9 mouse cellular contexts compared by ENCODE assay signal in genomic region chr16:95209011-95209466, GRCm38 (mm10). TPM values are rescaled to one million over a fixed set of nuclear protein-coding genes. Genes with fewer than 3 reads are reported as not detected.
DNase-seq lines count a peak whose midpoint lies in the region; ATAC-seq and TF ChIP-seq lines count a peak whose summit lies in the region.
"Had no signal": no experiment of that assay in that cellular context is flagged by ENCODE, and none has a peak within 500 bp of the region (broad histone marks: within the 10 kb centered on the region; RNA-seq: fewer than 3 reads in every experiment).

No protein-coding gene starts in this region.

- peak; percentile 51 for DNase-seq in hindbrain, postnatal 0 days (ENCODE audit: low spot score)
- no peak for DNase-seq in MEL (ENCODE audit: low read depth, low spot score)
- peak; percentile 36 for DNase-seq in cerebellum, adult 9-11 months
- DNase-seq in right cerebral cortex, postnatal 36 days (ENCODE audit: low spot score in 2 of 2), result no peak
- no peak for DNase-seq in urinary bladder, postnatal 10 days (ENCODE audit: low spot score)

- TF ChIP-seq EP300 in MEL (IDR thresholded peaks at IDR 0.05; ENCODE audit: low read depth in 1 of 2, low read length in 2 of 2), result no peak

- no peak overlapping the region for H3K4me2 ChIP-seq in hindbrain, postnatal 0 days (ENCODE audit: low read depth, low read length)
- H3K4me2 ChIP-seq in hindbrain, embryonic 16.5 days (ENCODE audit: low read length), result no peak overlapping the region
- H3K4me2 ChIP-seq in kidney, embryonic 14.5 days (replicated peaks; ENCODE audit: low read depth, low read length), result no peak overlapping the region
- no peak overlapping the region for H3K4me2 ChIP-seq in midbrain, embryonic 13.5 days (replicated peaks)
- H3K4me2 ChIP-seq: heart, embryonic 15.5 days had no signal

- H3K9me3 ChIP-seq in hindbrain, postnatal 0 days (ENCODE audit: low read length), result no peaks in the 10 kb centered on the region
- no peaks in the 10 kb centered on the region for H3K9me3 ChIP-seq in hindbrain, embryonic 16.5 days (ENCODE audit: control insufficient read depth, low read length)
- no peaks in the 10 kb centered on the region for H3K9me3 ChIP-seq in MEL (replicated peaks; ENCODE audit: insufficient read depth, low read length)
- no peaks in the 10 kb centered on the region for H3K9me3 ChIP-seq in kidney, embryonic 14.5 days (ENCODE audit: control insufficient read depth, low read length)
- H3K9me3 ChIP-seq in midbrain, embryonic 13.5 days, result no peaks in the 10 kb centered on the region
- H3K9me3 ChIP-seq: heart, embryonic 15.5 days had no signal

- WGBS in hindbrain, postnatal 0 days, result 38% methylated on average over 1 of the region's 1 CpGs
- 43% methylated on average over 1 of the region's 1 CpGs for WGBS in hindbrain, embryonic 16.5 days
- WGBS in kidney, embryonic 14.5 days, result 28% methylated on average over 1 of the region's 1 CpGs
- 37% methylated on average over 1 of the region's 1 CpGs for WGBS in midbrain, embryonic 13.5 days

- TF ChIP-seq RAD21 in MEL (IDR thresholded peaks at IDR 0.05; ENCODE audit: low read depth, low read length), result no peak

- H3K4me1 ChIP-seq in hindbrain, postnatal 0 days (ENCODE audit: insufficient read depth, low read length), result no peaks in the 10 kb centered on the region
- H3K4me1 ChIP-seq in hindbrain, embryonic 16.5 days (ENCODE audit: control insufficient read depth, insufficient read depth, low read depth, low read length), result no peaks in the 10 kb centered on the region; the same call in 1 of the 2 replicates
- no peaks in the 10 kb centered on the region for H3K4me1 ChIP-seq in MEL (ENCODE audit: control insufficient read depth in 1 of 2, insufficient read depth in 2 of 2, low read length in 2 of 2)
- no peaks in the 10 kb centered on the region for H3K4me1 ChIP-seq in kidney, embryonic 14.5 days (ENCODE audit: control insufficient read depth, insufficient read depth, low read length)
- H3K4me1 ChIP-seq in midbrain, embryonic 13.5 days (replicated peaks), result no peaks in the 10 kb centered on the region
- H3K4me1 ChIP-seq: heart, embryonic 15.5 days had no signal

- H3K4me3 ChIP-seq in hindbrain, postnatal 0 days (ENCODE audit: low read length), result no peak overlapping the region
- no peak overlapping the region for H3K4me3 ChIP-seq in hindbrain, embryonic 16.5 days (ENCODE audit: low read length)
- no peak overlapping the region for H3K4me3 ChIP-seq in MEL (ENCODE audit: control insufficient read depth in 1 of 2, insufficient read depth in 1 of 2, low read depth in 2 of 2, low read length in 2 of 2)
- no peak overlapping the region for H3K4me3 ChIP-seq in kidney, embryonic 14.5 days (ENCODE audit: low read length)
- H3K4me3 ChIP-seq in midbrain, embryonic 13.5 days (replicated peaks), result no peak overlapping the region
- H3K4me3 ChIP-seq: heart, embryonic 15.5 days had no signal

- no peak for TF ChIP-seq POLR2A in MEL (IDR thresholded peaks at IDR 0.05; ENCODE audit: control insufficient read depth in 1 of 2, insufficient read depth in 1 of 2, low read depth in 1 of 2, low read length in 2 of 2, poor library complexity in 1 of 2)

- no peak for ATAC-seq in hindbrain, postnatal 0 days
- no peak for ATAC-seq in hindbrain, embryonic 16.5 days
- peak; percentile 32; the same call in 1 of the 2 replicates for ATAC-seq in kidney, embryonic 14.5 days (ENCODE audit: low FRiP score, low TSS enrichment)
- ATAC-seq in midbrain, embryonic 13.5 days, result no peak

- no peak overlapping the region for H3K27ac ChIP-seq in hindbrain, postnatal 0 days
- H3K27ac ChIP-seq in hindbrain, embryonic 16.5 days (ENCODE audit: low read depth, low read length), result no peak overlapping the region
- H3K27ac ChIP-seq in MEL (ENCODE audit: control insufficient read depth, low read depth, low read length), result no peak overlapping the region
- no peak overlapping the region for H3K27ac ChIP-seq in kidney, embryonic 14.5 days (ENCODE audit: low read depth, low read length)
- H3K27ac ChIP-seq in midbrain, embryonic 13.5 days, result no peak overlapping the region
- H3K27ac ChIP-seq: heart, embryonic 15.5 days had no signal

- peak; percentile 54 for TF ChIP-seq CTCF in hindbrain, postnatal 0 days (IDR thresholded peaks at IDR 0.05; ENCODE audit: low read depth)
- TF ChIP-seq CTCF in MEL (IDR thresholded peaks at IDR 0.05 in 2 of 3, conservative IDR thresholded peaks at IDR 0.05 in 1 of 3; ENCODE audit: control insufficient read depth in 1 of 3, insufficient read depth in 1 of 3, low read depth in 2 of 3, low read length in 3 of 3, poor library complexity in 1 of 3, severe bottlenecking in 1 of 3), result no peak

- no peaks in the 10 kb centered on the region for H3K36me3 ChIP-seq in hindbrain, postnatal 0 days (ENCODE audit: insufficient read depth, low read length)
- H3K36me3 ChIP-seq in hindbrain, embryonic 16.5 days (ENCODE audit: control insufficient read depth, insufficient read depth, low read length), result no peaks in the 10 kb centered on the region
- H3K36me3 ChIP-seq in MEL (ENCODE audit: control insufficient read depth in 1 of 2, insufficient read depth in 2 of 2, low read length in 2 of 2), result no peaks in the 10 kb centered on the region
- H3K36me3 ChIP-seq in kidney, embryonic 14.5 days (ENCODE audit: control insufficient read depth, insufficient read depth, low read length), result no peaks in the 10 kb centered on the region
- no peaks in the 10 kb centered on the region for H3K36me3 ChIP-seq in midbrain, embryonic 13.5 days
- H3K36me3 ChIP-seq: heart, embryonic 15.5 days had no signal

- H3K27me3 ChIP-seq in hindbrain, postnatal 0 days (ENCODE audit: insufficient read depth, low read length), result no peaks in the 10 kb centered on the region
- no peaks in the 10 kb centered on the region for H3K27me3 ChIP-seq in hindbrain, embryonic 16.5 days (replicated peaks; ENCODE audit: control insufficient read depth, insufficient read depth, low read length)
- H3K27me3 ChIP-seq in MEL (ENCODE audit: control insufficient read depth in 1 of 2, insufficient read depth in 2 of 2, low read length in 2 of 2), result no peaks in the 10 kb centered on the region
- H3K27me3 ChIP-seq in kidney, embryonic 14.5 days (ENCODE audit: control insufficient read depth, insufficient read depth, low read length), result no peaks in the 10 kb centered on the region
- no peaks in the 10 kb centered on the region for H3K27me3 ChIP-seq in midbrain, embryonic 13.5 days
- H3K27me3 ChIP-seq: heart, embryonic 15.5 days had no signal

- H3K9ac ChIP-seq in hindbrain, postnatal 0 days (replicated peaks; ENCODE audit: low read length), result no peak overlapping the region
- no peak overlapping the region for H3K9ac ChIP-seq in hindbrain, embryonic 16.5 days (ENCODE audit: low read depth, low read length)
- H3K9ac ChIP-seq in MEL (ENCODE audit: control insufficient read depth, low read depth, low read length, poor library complexity, severe bottlenecking), result no peak overlapping the region
- no peak overlapping the region for H3K9ac ChIP-seq in kidney, embryonic 14.5 days (ENCODE audit: low read depth, low read length)
- no peak overlapping the region for H3K9ac ChIP-seq in midbrain, embryonic 13.5 days (replicated peaks)
- H3K9ac ChIP-seq: heart, embryonic 15.5 days had no signal

- H3K79me2 ChIP-seq in MEL (ENCODE audit: control insufficient read depth, insufficient read depth, low read length, poor library complexity), result no peaks in the 10 kb centered on the region

TF ChIP-seq in MEL, 35 proteins besides CTCF, POLR2A, EP300 and RAD21:
- no peak for TF ChIP-seq MYB (IDR thresholded peaks at IDR 0.05; ENCODE audit: low read depth, low read length)
- 0 out of 2 replicates have a peak, but pooled peaks have one; percentile 22 for TF ChIP-seq ZNF384 (IDR thresholded peaks at IDR 0.05; ENCODE audit: low read depth, low read length)

RNA-seq across cellular contexts. Expression of gene Kcnj15, which starts 48.3 kb away (rescaled TPM):
- 0.05 and 0.11 TPM in 2 replicates for total RNA-seq in hindbrain, postnatal 0 days (2014; rRNA removed)
- polyA plus RNA-seq in hindbrain, postnatal 0 days (2015; fragmentation: Nextera tagmentation; extraction: Ambion mirVana), result 0.30 and 0.34 TPM in 2 replicates
- 0.11 and 0.16 TPM in 2 replicates for polyA plus RNA-seq in hindbrain, embryonic 16.5 days (2015; fragmentation: Nextera tagmentation; extraction: Ambion mirVana)
- not detected in 2 replicates for total RNA-seq in MEL (2012; rRNA removed)
- not detected for polyA plus RNA-seq in MEL (2012; ENCODE audit: insufficient read depth in 1 of 2, insufficient read length in 2 of 2, low read depth in 1 of 2, low replicate concordance in 2 of 2, missing spikeins in 1 of 2)
- polyA plus RNA-seq in kidney, embryonic 14.5 days (2014; fragmentation: Nextera tagmentation; extraction: Ambion mirVana), result 0.41 and 1.3 TPM in 2 replicates
- 0.04 and 0.26 TPM in 2 replicates for polyA plus RNA-seq in midbrain, embryonic 13.5 days (2015; fragmentation: Nextera tagmentation; extraction: Ambion mirVana)

Comparison
In these comparisons a context has a peak if more than half of its experiments do, and no peak if none do; other contexts are left out.
1. DNase-seq: peak in hindbrain, postnatal 0 days (single experiment) and cerebellum, adult 9-11 months (single experiment); none in MEL (single experiment), right cerebral cortex, postnatal 36 days (0 of 2) and urinary bladder, postnatal 10 days (single experiment).